Mouse (Mus musculus): ENCODE results near the gene Clec2i.
"Not testable (repeated sequence)": the region's sequence is repeated elsewhere in the genome, so short reads cannot be mapped to it uniquely, and the experiment has no call there.

The Clec2i gene

GRCm38 (mm10) chr6:128887091-128887790 lies at the start of gene Clec2i:
Clec2i (plus strand) TSS chr6:128887588.
- DNase-seq (ENCODE audit: low read depth): peak; percentile 21

GRCm38 (mm10) chr6:128838342-128839265 lies 48.8 kb upstream of the Clec2i start:
- peak; percentile 93 for DNase-seq (ENCODE audit: low read depth)

GRCm38 (mm10) chr6:128839266-128839771 lies 48.1 kb upstream of the Clec2i start:
- peak; percentile 93 for DNase-seq (ENCODE audit: low read depth)

DNA sequence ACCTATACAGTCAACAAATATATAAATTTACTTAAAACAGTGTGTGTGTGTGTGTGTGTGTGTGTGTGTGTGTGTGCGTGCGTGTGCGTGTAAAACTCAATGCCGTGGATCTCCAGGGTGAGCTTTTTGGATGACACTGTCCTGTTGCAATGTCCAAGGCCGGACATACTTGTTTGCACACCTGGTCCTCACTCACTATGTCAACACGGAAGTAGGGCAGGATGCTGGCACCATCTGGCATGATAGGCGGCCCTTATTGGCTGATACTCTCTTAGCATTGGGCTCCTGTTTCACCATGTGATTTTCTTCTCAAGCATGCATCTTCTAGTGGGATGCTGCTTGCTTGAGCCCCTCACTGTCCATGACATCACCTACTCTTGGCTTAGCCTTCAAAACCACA lies 47.5 kb upstream of the Clec2i start:
- peak; percentile 82 for DNase-seq (ENCODE audit: low read depth)

- DNase-seq (ENCODE audit: low read depth): not testable (repeated sequence)
Measured at GRCm38 (mm10) chr6:128840669-128841068, 46.7 kb upstream of the Clec2i start.

DNA sequence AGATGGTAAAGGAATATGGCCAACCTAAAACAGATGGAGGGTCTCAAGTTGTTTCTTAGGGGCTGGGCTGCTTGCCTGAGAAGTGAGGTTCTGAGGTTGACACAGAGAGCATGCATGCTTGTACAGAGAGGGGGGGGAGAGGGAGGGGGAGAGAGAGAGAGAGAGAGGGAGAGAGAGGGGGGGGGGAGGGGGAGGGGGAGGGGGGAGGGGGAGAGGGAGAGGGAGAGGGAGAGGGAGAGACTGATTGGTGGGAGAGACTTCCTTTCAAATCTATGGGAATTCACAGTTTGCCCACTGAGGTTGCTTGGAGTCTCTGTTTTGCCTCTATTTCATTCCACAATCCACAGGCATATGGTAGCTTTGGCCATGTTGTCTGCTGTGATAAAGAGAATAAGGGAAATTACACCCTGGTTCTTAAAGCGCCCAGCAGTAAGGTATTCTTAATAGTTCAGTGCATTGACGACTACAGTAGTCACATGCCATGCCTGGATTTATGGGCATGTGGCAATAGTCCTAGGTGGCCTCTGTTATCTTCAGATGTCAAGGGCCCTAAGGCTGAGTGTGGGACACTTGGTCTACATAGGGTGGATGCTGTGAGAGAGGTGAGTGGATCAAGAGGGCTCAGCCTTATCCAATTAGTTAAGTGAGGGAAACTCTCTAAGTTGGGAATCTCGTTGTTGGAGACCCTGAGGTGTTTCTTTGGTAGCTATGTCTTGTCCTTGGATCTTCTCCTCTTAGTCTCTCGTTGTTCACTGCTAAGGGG lies 45.9 kb upstream of the Clec2i start:
- no peak for DNase-seq (ENCODE audit: low read depth)

DNA sequence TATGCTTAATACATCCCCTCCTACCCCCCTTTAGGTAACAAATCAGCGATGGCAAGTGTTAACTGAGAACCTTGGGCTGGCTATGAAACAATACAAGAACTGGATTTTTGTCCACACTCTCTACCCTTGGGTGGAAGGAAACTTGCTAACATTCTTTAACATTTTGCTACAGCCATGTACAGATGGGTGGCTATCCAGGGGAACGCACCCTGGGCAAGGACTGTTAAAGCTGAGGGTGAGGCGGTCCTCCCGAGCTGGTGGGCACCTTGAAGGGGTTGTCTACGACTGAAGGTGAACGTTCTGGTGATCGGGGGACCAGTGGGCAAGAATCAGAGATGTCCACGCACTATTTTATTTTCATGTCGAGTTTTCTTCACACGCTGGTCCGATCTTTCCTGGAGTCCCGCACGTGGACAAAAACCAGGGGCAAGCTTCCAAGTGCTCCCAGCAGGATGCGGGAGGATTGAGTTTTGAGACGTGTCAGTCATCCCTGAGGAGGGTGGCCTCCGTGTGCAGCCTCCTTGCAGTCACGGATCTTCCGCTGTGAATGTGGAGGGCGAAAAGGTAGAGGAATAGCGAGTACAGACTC lies 44.9 kb upstream of the Clec2i start:
- DNase-seq (ENCODE audit: low read depth): no peak

DNA sequence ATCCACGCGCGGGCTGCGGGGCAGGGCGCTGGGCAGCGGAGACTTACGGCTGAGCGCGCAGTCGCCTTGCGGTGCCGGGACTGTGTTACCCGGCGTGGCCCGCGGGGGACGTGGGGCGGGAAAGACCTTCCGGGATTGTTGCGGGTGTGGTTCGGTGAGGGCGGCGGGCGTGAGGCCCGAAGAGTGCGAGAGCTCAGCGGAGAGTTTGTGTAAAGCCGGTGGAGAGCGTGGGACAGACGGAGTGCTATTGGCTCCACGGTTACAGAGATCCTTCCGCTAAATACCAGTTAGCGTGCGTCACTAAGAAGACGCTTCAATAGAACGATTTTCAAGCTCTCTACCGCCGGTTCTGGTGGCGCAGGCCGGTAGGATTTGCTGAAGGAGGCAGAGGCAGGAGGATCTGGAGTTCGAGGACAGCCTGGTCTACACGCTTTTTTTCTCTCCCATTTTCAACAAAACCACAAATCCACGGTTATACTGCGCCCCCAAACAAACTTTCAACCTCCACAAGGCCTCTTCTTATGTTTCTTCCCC lies 44.4 kb upstream of the Clec2i start:
- peak; percentile 97 for DNase-seq (ENCODE audit: low read depth)

GRCm38 (mm10) chr6:128843479-128843992 lies 43.9 kb upstream of the Clec2i start:
- DNase-seq (ENCODE audit: low read depth): peak; percentile 95

DNA sequence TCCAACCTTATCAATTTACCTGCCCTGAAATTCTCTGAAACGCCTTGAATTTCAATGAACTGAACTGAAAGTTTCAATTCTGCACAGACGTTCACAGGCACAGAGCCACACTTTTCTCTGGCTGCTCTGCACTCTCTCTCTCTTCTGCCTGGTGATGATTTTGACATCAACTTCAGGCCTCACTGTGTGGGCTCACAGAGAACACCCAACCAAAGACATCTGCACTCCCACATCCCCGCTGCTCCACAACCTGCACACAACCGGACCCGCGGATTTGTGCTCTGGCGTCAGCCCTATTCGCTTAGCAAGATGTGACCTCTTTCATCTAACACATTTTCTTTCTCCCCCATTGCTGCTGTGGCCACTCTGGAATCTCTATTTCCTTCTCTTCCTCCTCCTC lies 43.3 kb upstream of the Clec2i start:
- no peak for DNase-seq (ENCODE audit: low read depth)

DNA sequence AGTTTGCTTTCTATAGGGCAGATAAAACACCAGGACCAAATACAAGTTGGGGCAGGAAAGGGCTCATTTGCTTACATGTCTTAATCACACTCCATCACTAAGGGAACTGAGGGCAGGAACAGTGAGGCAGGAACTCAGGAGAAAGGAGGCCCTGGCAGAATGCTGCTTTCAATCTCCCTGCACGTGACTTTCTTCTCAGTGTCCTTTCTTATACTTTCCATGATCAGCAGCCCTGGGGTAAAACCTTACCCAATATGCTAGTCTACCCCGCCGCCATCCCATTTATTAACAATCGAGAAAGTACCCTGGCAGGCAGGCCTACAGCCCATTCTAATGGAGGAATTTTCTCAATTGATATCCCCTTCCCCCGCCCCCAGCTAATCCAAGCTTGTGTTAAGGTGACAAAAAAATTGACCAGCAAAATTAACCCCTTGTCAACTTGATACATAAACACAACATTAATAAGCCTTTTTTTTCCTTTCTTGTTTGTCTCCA lies 42.8 kb upstream of the Clec2i start:
- no peak for DNase-seq (ENCODE audit: low read depth)

DNA sequence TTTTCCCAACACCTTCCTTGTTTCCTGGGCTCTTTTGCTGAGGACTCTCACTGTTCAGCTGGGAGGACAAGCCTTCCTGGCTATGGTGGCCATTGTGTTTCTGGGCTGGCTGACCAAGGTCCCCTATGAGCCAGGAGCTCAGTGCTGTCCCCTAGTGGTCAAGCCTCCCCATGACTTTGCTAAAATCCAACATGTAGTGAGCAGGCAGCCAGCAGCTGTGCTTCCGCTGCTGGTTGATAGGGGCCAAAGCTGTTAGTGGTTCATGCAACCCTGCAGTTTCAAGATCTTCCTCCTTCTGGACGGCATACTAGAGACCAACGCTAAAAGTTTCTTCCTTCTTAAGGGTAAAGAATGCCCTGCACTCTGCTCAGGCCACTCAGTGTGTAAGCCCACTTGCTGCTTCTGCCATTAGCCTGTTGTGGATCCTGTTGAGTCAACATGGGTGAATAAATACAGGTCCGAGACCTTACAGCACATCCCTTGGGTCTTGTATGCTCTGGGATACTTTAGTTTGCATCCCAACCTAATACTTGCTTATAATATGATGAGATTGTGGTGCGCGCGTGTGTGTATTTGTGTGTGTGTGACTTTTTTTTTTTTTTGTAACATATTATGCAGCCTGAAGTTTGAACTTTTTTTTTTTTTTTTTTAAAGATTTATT lies 41.9 kb upstream of the Clec2i start:
- DNase-seq (ENCODE audit: low read depth): peak; percentile 97

DNA sequence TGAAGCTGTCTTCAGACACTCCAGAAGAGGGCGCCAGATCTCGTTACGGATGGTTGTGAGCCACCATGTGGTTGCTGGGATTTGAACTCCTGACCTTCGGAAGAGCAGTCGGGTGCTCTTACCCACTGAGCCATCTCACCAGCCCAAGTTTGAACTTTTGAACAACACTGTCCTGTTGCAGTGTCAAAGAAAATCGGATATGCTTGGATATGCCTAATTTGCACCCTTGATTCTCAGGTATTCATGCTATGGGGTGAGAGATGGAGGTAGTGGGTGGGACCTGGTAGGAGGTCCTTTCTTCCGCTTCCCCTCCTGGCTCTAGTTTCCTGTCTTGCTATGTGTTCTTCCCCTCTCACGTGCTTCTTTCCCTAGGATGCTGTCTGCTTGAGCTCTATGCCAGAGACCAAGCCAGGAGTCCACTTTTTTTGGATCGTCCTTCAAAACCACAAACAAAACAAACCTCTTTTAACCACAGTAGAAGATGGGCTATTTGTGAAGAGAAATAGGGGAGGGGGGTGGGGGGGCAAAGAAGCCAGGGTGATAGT lies 41.3 kb upstream of the Clec2i start:
- peak; percentile 48 for DNase-seq (ENCODE audit: low read depth)

GRCm38 (mm10) chr6:128847401-128847800 lies 40.0 kb upstream of the Clec2i start:
- DNase-seq (ENCODE audit: low read depth): no peak

- DNase-seq (ENCODE audit: low read depth): peak; percentile 80
Measured at GRCm38 (mm10) chr6:128849902-128850301, 37.5 kb upstream of the Clec2i start.

- no peak for DNase-seq (ENCODE audit: low read depth)
Measured at GRCm38 (mm10) chr6:128850671-128851070, 36.7 kb upstream of the Clec2i start.

DNA sequence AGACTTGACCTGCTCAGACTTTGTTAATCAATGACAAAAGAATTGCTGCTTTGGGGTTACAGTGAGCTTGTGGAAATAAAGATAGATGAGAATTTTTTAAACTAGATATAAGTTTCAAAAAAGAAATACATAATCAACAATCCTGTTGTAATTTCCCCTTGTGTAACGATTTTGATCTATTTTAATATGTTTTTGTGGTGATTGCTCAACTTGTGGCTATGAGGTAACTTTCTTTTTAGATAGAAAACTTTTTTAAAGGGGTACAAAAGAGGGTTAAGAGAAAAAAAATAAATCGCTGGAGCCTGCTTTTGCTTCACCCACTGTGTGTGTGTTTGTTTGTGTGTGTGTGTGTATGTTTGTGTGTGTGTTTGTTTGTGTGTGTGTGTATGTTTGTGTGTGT lies 36.2 kb upstream of the Clec2i start:
- DNase-seq (ENCODE audit: low read depth): peak; percentile 68

DNA sequence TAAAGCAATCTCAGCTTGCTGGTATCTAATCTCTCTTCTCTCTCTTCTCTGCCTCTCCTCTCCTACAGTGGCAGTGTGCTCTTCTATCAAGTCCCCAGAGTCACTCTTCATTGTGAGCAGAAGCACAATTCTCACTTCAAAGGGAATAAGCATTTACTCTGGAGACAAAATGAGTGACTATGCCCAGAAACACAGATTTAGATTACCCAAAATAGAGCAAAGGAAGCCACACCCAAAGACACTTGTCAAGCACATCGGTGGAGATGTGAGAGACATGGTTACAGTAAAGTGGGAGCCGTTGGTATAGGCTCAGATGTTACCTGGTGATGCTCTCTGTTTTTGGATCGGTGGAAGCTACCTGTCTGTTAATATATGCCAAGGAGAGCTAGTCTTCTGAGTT lies 34.6 kb upstream of the Clec2i start:
- DNase-seq (ENCODE audit: low read depth): no peak

DNA sequence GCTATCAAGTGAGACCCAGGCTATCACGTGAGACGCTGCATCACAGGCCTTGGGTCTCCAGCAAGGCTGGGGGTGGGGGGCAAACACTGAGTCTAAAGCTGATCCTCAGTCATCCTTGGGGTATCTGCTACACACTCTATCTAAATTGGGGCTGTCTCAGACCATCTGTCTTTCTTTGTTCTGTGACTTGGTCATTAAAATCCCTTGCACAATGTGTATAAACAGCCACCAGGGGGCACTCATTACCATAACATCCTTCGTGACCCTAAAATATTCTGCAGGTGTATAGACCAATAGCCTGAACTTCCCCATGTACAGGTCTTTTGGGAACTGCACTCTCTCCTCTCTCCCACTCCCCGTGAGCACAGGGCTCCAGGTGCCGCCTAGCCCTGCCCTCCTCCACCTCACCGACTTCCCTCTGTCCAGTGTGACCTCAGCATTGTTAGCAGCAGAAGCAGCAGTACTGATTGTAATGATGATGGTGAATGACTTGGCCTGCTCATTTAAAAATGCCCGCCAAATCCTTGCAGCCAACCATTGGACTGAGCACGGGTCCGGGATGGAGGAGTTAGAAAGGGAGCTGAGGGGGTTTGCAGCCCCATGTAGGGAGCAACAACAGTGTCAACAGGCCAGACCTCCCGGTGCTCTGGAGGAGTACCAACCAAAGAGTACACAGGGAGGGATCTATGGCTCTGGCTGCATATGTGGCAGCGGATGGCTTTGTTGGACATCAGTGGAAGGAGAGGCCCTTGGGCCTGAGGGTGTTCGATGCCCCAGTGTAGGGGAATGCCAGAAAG lies 33.2 kb upstream of the Clec2i start:
- DNase-seq (ENCODE audit: low read depth): peak; percentile 82

Data from 416B (cell line).